Mouse (Mus musculus): ENCODE results near the gene Olfr877. TPM values are rescaled to one million over a fixed set of nuclear protein-coding genes. Genes with fewer than 3 reads are reported as not detected.

Olfr877 gene
- polyA plus RNA-seq (2015; fragmentation: Nextera tagmentation; extraction: Ambion mirVana) = not detected in 2 replicates

DNA sequence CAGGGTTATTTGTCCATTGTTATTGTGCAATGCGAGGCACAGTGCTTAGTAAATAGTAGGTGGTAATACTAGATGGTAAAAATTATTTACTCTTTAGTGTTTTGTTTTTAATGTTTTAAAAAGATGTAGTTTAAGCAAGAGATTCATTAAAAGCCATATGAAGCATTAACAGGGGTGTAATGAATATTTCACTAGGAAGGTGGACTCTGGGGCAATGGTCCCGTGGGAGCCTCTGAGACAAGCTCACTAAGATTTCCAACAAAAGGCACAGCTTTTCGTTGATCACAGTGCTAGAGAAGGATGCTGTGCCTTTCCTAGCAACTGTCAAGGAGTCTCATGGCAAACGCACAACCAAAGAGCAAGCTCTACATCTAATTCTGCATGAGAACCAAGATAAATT, at the start of gene Olfr877:
Olfr877 (plus strand) TSS at position 301 of the 400 bp plus-strand sequence.
- Histone ChIP-seq H3K4me3 (replicated peaks) (no peak within 1 kb of the TSS), H3K9me3 (no peaks in the 10 kb centered on the region), H3K9ac (no peak within 1 kb of the TSS), H3K4me2 (no peak within 1 kb of the TSS), H3K27me3 (replicated peaks) (no peaks in the 10 kb centered on the region), H3K4me1 (no peaks in the 10 kb centered on the region), H3K27ac (no peak within 1 kb of the TSS), H3K36me3 (no peaks in the 10 kb centered on the region)
- 71% methylated on average over 4 of the region's 4 CpGs for WGBS
- ATAC-seq (ENCODE audit: insufficient read depth, low FRiP score, low read depth) = no peak

DNA sequence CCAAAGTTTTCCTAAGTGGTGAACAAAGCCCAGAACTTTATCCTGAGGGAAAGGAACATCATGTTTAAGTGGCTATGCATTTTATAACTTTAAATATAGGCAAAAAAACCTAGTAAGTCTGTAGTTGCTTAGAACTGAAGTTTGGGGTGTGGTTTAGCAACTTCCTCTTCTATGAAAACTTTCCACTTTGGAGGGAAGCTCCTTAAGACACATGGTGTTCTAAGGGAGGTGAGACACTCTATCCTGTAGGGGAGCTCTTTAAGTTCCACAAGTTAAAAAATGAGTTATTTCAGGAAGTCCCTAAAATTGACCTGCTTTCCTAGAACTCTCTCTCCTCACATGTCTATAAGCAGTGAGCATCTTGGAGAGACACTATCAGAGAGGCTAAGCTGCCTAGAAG, 46.8 kb upstream of the Olfr877 start:
- H3K4me1 ChIP-seq = no peaks in the 10 kb centered on the region
- no peaks in the 10 kb centered on the region for H3K27me3 ChIP-seq (replicated peaks)
- no peak overlapping the region for H3K4me3 ChIP-seq (replicated peaks)
- no peaks in the 10 kb centered on the region for H3K9me3 ChIP-seq
- no peak overlapping the region for H3K27ac ChIP-seq
- no peak overlapping the region for H3K4me2 ChIP-seq
- H3K9ac ChIP-seq = no peak overlapping the region
- no peak for ATAC-seq (ENCODE audit: insufficient read depth, low FRiP score, low read depth)
- no peaks in the 10 kb centered on the region for H3K36me3 ChIP-seq

DNA sequence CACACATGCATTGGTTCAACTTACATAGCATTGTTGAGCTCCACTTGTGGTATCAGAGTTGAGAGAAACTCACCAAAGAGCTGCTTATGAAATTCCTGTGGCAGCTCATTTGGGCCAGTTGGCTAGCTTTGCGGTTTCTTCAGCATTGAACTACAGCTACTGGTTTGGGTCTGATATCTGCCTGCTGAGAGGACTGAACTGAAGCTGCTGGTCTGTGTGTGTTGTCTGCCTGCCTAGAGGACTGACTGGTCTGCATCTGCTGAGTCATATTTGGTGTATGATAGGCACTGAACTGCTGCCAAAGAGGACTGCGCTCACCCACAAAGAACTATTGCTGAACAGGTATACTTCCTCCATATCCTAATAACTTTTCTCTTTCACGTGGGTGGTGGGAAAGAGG, 45.6 kb upstream of the Olfr877 start:
- no peak for ATAC-seq (ENCODE audit: insufficient read depth, low FRiP score, low read depth)
- H3K27me3 ChIP-seq (replicated peaks) = no peaks in the 10 kb centered on the region

DNA sequence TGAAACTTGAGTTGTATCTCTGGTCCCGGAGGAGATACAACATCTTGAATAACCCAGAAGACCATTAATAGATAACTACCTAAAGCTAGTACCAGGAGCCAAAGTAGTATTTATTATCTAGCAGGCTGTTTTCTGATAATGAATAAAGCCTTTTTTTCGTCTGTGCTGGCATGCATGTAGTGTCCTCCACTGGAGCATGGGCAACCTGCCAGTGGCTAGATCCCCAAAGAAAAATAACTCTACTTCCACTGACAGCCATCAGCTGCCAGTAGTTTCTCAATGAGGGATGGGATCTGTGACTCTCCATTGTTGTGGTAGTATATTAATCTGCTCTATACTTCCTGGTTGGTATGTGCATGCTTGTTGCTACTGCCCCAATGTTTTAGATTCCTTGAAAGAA, 45.1 kb upstream of the Olfr877 start:
- WGBS = 72% methylated on average over 2 of the region's 2 CpGs
- no peak overlapping the region for H3K4me3 ChIP-seq (replicated peaks)

More for the DNA sequence above, 45.6 kb upstream of the Olfr877 start:
- H3K9ac ChIP-seq = no peak overlapping the region
- no peak overlapping the region for H3K4me3 ChIP-seq (replicated peaks)
- H3K4me1 ChIP-seq = no peaks in the 10 kb centered on the region
- 86% methylated on average over 3 of the region's 3 CpGs for WGBS
- no peaks in the 10 kb centered on the region for H3K9me3 ChIP-seq
- H3K4me2 ChIP-seq = no peak overlapping the region
- no peaks in the 10 kb centered on the region for H3K36me3 ChIP-seq
- H3K27ac ChIP-seq = no peak overlapping the region

DNA sequence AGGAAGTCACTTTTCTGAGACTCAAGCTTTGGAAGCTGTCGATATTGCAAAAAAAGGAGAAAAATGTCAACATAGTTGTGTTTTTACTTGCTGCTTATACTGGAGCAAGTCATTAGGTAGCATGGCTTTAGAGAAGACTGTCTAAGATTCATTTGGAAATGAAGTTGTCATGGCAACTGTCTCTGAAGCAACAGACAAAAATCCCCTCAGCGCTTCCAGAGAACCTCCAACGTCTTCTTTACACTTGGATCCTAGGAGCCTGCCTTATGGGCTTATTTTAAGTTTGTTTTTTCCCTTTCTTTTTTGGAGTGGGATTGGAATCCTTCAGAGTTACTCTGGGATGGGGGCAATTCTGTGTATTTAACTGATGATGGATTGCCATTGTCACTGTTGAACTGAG, 39.4 kb upstream of the Olfr877 start:
- Histone ChIP-seq H3K9ac (no peak overlapping the region), H3K27ac (no peak overlapping the region), H3K27me3 (replicated peaks) (no peaks in the 10 kb centered on the region), H3K4me1 (no peaks in the 10 kb centered on the region), H3K4me3 (replicated peaks) (no peak overlapping the region), H3K9me3 (no peaks in the 10 kb centered on the region), H3K36me3 (no peaks in the 10 kb centered on the region), H3K4me2 (no peak overlapping the region)
- ATAC-seq (ENCODE audit: insufficient read depth, low FRiP score, low read depth) = no peak
- WGBS = 74% methylated on average over 3 of the region's 3 CpGs

More for the DNA sequence above, 45.1 kb upstream of the Olfr877 start:
- Histone ChIP-seq H3K27ac (no peak overlapping the region), H3K27me3 (replicated peaks) (no peaks in the 10 kb centered on the region), H3K9ac (no peak overlapping the region), H3K4me1 (no peaks in the 10 kb centered on the region), H3K36me3 (no peaks in the 10 kb centered on the region), H3K9me3 (no peaks in the 10 kb centered on the region), H3K4me2 (no peak overlapping the region)
- no peak for ATAC-seq (ENCODE audit: insufficient read depth, low FRiP score, low read depth)

DNA sequence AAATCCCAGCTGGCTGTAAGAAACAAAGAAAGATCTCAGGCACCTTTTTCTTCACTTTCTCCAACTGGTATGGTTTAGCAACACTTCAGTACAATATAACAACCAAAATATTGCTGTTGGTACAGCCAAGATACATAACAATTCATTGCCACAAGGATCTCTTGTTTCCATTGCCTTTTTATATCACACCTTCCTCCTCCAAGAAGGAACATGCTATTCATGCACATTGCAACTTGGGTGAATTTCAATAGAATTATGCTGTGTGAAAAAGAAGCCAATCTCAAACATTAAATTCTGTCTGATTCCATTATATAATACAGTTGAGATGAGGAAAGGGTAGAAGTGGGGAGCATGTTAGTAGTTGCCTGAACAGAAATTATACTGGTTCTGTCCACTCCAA, 24.2 kb upstream of the Olfr877 start:
- no peak for ATAC-seq (ENCODE audit: insufficient read depth, low FRiP score, low read depth)
- Histone ChIP-seq H3K4me3 (replicated peaks) (no peak overlapping the region), H3K9ac (no peak overlapping the region), H3K36me3 (no peaks in the 10 kb centered on the region), H3K27me3 (replicated peaks) (no peaks in the 10 kb centered on the region), H3K27ac (no peak overlapping the region), H3K4me2 (no peak overlapping the region), H3K9me3 (no peaks in the 10 kb centered on the region), H3K4me1 (no peaks in the 10 kb centered on the region)

DNA sequence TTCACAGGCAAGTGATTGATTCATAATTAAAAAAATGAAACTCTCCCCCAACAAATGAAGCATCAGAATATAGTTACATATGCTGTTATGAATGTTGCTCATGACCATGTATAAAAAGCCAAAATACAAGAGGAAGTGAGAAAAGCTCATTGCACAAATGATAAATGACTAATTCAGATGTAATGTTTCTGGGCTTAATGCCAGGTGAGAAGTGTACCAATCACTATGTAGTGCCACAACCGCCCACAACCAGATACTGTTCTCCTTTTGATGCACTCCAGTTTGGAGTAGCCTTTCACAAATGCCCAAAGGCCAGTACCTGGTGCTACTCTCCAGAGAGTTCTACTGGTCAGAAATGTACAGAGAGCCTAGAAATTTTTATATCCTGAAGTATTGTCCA, 20.7 kb upstream of the Olfr877 start:
- no peaks in the 10 kb centered on the region for H3K36me3 ChIP-seq
- no peak overlapping the region for H3K4me2 ChIP-seq
- H3K9me3 ChIP-seq = no peaks in the 10 kb centered on the region
- H3K4me3 ChIP-seq (replicated peaks) = no peak overlapping the region
- H3K9ac ChIP-seq = no peak overlapping the region
- ATAC-seq (ENCODE audit: insufficient read depth, low FRiP score, low read depth) = no peak
- no peaks in the 10 kb centered on the region for H3K27me3 ChIP-seq (replicated peaks)
- WGBS = 69% methylated on average over 1 of the region's 1 CpGs
- no peak overlapping the region for H3K27ac ChIP-seq
- no peaks in the 10 kb centered on the region for H3K4me1 ChIP-seq

DNA sequence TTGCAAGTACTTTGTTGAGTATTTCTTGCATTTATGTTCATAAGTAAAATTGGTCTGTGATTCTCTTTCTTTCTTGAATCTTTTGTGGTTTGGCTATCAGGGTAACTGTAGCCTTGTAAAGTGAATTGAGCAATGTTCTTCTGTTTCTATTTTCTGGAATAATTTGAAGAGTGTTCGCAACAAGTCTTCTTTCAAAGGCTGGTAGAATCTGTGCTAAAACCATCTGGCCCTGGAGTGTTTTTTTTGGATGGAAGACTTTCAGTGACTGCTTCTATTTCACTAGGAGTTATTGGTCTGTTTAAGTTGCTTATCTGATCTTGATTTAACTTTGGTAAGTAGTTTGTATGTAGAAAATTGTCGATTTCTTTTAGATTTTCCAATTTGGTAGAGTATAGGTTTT, 4.8 kb upstream of the Olfr877 start:
- Histone ChIP-seq H3K4me3 (replicated peaks) (no peak overlapping the region), H3K9ac (no peak overlapping the region), H3K4me1 (no peaks in the 10 kb centered on the region), H3K36me3 (no peaks in the 10 kb centered on the region), H3K27ac (no peak overlapping the region), H3K4me2 (no peak overlapping the region), H3K27me3 (replicated peaks) (no peaks in the 10 kb centered on the region), H3K9me3 (no peaks in the 10 kb centered on the region)
- no peak for ATAC-seq (ENCODE audit: insufficient read depth, low FRiP score, low read depth)
- WGBS = 79% methylated on average over 2 of the region's 2 CpGs

DNA sequence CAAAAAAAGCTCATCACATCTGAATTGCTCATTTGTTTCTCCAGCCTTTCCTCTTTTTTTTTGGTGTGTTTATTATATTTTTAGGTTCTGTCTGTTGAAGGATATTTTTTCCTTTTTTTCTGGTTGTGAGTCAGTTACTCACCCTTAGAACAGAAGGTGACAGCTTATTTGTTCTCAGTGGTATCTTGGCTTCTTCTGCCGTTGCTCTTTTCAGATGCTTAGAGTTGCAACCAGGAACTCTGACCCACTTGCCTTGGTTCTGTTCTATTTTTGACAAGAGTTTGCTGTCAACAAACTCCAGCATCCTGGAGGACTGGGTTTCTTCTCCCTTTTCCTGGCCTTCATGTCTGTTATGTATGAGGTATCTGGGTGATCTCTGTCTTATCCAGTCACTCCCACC, 9.3 kb downstream of the Olfr877 start:
- Histone ChIP-seq H3K4me2 (no peak overlapping the region), H3K27me3 (replicated peaks) (no peaks in the 10 kb centered on the region), H3K4me1 (no peaks in the 10 kb centered on the region), H3K27ac (no peak overlapping the region), H3K36me3 (no peaks in the 10 kb centered on the region), H3K9me3 (no peaks in the 10 kb centered on the region), H3K4me3 (replicated peaks) (no peak overlapping the region), H3K9ac (no peak overlapping the region)
- no peak for ATAC-seq (ENCODE audit: insufficient read depth, low FRiP score, low read depth)
- WGBS = 43% methylated on average over 1 of the region's 1 CpGs

DNA sequence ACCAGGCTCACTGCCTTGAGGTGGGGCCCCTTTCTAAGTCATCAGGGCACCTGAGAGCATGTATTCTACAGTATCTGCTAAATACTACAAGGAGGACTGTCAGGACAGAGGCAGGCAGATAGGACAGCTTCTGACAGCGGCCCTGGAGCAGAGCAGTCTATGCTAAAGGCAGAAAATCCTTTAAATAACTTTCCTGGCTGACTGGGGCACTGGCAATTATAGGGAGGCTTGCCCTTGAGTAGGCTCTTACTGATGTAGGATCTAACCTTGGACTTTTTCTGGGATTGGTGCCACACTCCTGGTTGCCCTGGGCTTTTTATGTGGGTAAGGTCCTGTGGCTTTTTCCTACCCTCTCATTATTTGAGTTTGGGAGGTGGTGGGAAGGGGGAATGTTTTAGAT, 16.2 kb downstream of the Olfr877 start:
- Histone ChIP-seq H3K9me3 (no peaks in the 10 kb centered on the region), H3K4me3 (replicated peaks) (no peak overlapping the region), H3K4me1 (no peaks in the 10 kb centered on the region), H3K36me3 (no peaks in the 10 kb centered on the region), H3K9ac (no peak overlapping the region), H3K4me2 (no peak overlapping the region), H3K27me3 (replicated peaks) (no peaks in the 10 kb centered on the region), H3K27ac (no peak overlapping the region)
- no peak for ATAC-seq (ENCODE audit: insufficient read depth, low FRiP score, low read depth)
- WGBS = 50% methylated on average over 1 of the region's 1 CpGs

DNA sequence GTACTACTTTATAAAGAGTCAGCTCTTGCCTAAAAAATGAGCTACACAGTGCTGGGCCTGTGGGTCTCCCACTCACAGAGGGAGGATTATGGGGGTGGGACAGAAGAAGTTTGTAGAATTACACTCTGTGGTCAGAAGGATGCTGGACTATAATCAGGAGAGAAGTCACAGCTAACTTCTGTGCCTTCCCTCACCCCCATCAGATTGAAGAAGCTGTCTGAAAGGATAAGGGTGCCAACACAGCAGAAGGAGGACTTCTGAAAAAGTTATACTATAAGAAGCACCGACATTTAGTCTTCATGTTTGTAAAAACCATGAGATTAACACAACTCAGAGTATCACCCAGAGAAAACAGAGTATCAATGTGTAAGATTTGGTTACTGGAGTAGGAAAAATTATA, 17.0 kb downstream of the Olfr877 start:
- no peaks in the 10 kb centered on the region for H3K27me3 ChIP-seq (replicated peaks)
- 82% methylated on average over 1 of the region's 1 CpGs for WGBS
- no peaks in the 10 kb centered on the region for H3K4me1 ChIP-seq
- no peaks in the 10 kb centered on the region for H3K9me3 ChIP-seq
- no peak for ATAC-seq (ENCODE audit: insufficient read depth, low FRiP score, low read depth)
- no peaks in the 10 kb centered on the region for H3K36me3 ChIP-seq
- no peak overlapping the region for H3K9ac ChIP-seq
- H3K4me2 ChIP-seq = no peak overlapping the region
- H3K27ac ChIP-seq = no peak overlapping the region
- no peak overlapping the region for H3K4me3 ChIP-seq (replicated peaks)

DNA sequence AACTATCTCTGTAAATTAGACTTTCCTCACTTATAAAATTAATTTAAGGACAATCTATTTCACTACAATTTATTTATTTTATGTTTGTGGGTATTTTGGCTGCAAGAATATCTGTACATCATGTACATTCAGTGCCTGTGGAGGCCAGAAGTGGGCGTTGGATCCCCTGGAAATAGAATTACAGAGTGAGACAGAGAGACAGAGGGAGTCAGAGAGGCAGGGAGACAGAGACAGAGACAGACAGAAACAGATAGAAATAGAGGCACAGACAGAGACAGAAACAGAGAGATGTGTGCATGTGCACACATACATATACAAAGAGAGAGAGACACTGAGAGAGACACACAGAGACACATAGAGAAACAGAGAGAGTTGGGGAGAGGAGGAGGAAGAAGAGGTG, 17.5 kb downstream of the Olfr877 start:
- WGBS = 49% methylated on average over 1 of the region's 1 CpGs
- Histone ChIP-seq H3K4me3 (replicated peaks) (no peak overlapping the region), H3K27me3 (replicated peaks) (no peaks in the 10 kb centered on the region), H3K36me3 (no peaks in the 10 kb centered on the region), H3K9me3 (no peaks in the 10 kb centered on the region), H3K4me2 (no peak overlapping the region), H3K9ac (no peak overlapping the region), H3K4me1 (no peaks in the 10 kb centered on the region), H3K27ac (no peak overlapping the region)
- no peak for ATAC-seq (ENCODE audit: insufficient read depth, low FRiP score, low read depth)

DNA sequence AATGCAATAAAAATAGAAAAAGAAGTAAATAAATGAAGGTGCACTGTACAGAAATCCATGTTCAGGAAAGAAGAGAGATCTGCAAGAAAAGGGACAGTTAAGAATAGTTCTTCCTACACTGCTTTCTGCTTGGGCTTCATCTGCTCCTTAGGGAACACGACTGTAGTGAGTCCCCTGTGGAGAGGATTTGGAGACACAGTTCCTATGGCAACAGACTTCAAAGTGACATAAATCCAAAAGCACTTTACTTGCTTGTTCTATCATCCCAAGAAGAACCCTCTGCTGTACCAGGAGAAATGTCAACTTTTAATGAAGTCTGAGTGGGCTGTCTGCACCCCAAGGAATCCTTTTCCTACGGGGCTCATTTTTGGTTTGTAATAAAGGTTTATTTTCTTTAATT, 36.9 kb downstream of the Olfr877 start:
- Histone ChIP-seq H3K4me1 (no peaks in the 10 kb centered on the region), H3K4me2 (no peak overlapping the region), H3K9ac (no peak overlapping the region), H3K4me3 (replicated peaks) (no peak overlapping the region), H3K27me3 (replicated peaks) (no peaks in the 10 kb centered on the region), H3K9me3 (no peaks in the 10 kb centered on the region), H3K27ac (no peak overlapping the region), H3K36me3 (no peaks in the 10 kb centered on the region)
- ATAC-seq (ENCODE audit: insufficient read depth, low FRiP score, low read depth) = no peak
- 34% methylated on average over 2 of the region's 2 CpGs for WGBS

Data from stomach, embryonic 15.5 days (tissue).